Mouse (Mus musculus) G1E-ER4 (cell line): Measurements from ENCODE around the gene Eef1akmt3. TPM values are rescaled to one million over a fixed set of nuclear protein-coding genes. Genes with fewer than 3 reads are reported as not detected.

ENCODE experiments used
- GATA1 ChIP-seq: IDR thresholded peaks from one replicate; pipeline ENCODE4 v1.8.0; 2012; ENCODE audit warnings: low read length, inconsistent platforms
- polyA plus RNA-seq: library from polyadenylated mRNA; stranded (reverse); fragments of >175 nt; gene quantifications from 2 replicates; pipeline ENCODE4 v1.2.3, GENCODE M21; 2012

The Eef1akmt3 gene
- polyA plus RNA-seq, 1 experiment: 0.09 TPM

DNA sequence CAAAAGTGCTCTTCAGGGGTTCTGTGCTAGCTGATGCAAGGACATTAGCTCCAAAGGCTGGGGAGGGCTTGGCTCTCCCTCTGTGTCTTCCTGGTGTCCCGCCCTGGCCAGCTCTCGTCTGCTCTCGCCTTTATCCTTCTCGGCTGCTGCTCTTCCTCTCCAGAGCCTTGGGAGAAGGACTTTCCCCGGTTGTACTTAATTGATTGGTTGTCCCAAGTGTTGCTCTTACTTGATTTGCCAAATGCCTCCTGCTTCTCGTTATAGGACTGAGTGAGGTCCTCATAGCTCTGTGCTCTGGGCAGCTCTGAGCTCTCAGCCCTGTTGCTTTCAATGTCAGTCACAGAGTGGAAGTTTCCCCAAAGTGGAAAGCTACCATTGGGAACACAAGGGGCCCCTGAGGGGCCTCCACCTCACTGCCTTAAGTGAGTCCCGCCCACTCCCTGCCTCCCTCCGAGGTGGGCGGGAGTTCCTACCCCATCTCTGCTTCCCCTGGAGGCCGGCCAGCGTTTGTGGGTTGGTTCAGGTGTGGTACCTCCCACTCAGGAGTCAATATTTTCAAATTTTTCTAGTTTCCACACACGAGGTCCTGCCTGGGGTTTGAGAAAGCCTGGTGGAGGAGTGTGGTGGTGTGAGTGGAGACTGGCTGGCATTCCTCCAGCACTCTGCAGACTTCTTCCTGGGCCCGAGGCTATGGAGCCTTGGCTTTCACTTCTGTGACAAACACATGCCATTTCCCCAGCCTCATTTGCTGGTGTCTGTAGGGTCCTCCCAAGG is 43.8 kb downstream of the Eef1akmt3 start:
- no peak for TF ChIP-seq GATA1

DNA sequence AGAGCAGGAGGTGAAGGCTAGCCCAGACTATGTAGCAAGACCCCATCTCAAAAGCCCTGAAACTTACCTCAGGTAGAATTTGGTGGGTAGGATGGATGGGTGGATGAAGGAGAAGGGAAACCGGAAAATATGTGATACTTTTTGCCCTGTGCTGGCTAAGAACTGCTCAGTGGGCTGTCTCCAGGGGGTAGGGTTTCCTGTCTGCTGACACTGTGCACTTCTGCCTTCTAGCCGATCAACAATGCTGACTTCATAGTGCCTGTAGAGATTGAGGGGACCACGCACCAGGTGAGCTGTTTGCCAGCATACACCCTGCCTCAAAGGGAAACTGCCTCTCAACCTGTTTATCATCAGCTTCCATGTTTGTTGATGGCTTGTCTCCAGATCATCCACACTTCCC is 47.7 kb downstream of the Eef1akmt3 start:
- TF ChIP-seq GATA1: no peak

DNA sequence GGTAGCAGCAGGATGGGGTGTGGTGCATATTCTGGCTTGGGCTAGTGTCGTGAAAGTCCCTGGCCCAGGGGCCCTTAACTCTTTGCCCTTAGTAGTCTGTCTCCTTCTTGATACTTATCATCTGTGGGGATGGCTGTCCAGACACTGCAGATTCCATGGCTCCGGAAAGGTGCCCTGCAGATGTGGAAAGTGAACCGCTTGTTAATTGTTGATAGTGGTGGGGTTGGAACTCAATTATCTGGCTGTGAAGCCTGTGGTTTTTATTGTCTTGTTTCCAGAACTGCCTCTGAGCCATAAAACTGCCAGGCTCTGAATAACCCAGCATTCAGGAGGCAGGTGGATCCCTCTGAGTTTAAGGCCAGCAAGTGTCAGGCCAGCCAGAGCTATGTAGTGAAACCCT is 49.6 kb downstream of the Eef1akmt3 start:
- TF ChIP-seq GATA1: no peak

DNA sequence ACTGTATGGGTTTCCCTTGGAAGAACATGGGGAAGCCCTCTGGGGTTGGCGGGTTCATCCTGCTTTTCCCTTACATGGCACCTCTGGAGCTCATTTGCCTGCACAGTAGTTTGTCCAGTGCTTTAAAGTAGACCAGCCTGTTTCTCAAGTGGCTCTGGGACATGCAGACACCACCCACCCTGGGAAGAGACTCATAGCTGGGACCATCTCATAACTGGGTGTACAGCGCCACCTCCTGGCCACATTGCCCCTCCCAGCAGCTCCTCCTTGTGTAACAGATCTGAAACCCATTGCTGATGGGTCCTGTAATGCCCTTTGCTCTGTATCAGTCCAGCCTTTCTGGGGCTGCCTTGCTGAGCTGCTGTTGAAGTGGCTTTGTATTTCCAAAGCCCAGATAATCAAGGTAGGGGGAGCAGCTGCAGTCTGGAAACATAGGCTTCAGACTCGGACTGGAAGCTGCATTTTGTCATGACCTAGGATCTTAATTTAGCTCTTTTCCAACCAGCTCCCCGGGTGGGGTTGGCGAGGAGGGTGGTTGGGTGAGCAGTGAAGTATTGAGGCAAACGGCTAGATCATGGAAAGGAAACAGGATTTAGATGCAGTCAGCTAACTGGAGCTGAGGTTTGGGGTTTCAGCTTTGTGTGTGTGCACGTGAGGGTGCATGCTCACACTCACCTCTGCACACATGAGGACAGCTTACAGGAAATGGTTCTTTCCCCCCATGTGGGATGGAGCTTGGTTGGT is 50.8 kb downstream of the Eef1akmt3 start:
- no peak for TF ChIP-seq GATA1

DNA sequence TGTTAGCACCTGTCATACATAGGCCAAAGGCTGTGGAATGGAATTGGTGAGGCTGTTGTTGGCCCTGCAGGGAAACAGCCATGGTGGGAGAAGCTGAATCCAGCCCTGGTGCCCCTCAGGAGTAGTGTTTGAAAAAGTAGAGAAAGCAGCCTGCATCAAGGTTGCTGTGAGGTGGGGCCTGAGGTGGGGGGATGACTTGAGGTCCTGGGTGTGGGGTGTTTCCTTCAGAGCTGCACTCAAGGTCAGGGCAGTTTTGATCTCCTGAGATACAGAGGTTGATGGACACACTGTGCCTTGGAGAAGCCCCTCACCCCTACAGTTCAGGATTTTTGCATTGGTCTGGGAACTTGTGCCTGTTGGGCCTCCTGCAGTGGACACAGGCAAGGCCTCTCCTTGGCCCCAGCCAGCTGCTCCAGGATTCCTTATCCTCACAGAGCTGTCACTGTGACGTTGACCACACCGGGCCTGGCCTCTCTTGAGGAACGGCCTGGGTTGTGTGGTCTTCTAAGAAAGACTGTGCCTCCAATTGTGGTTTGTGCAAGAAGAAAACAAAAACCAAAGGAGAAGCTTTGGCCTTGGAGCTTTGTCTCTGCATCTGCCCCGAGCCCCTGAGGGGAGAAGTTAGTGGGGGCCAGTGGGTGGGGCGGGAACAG is 52.7 kb downstream of the Eef1akmt3 start:
- no peak for TF ChIP-seq GATA1

GRCm38 (mm10) chr10:126987183-126988118 is 53.9 kb downstream of the Eef1akmt3 start:
- TF ChIP-seq GATA1: no peak

GRCm38 (mm10) chr10:126986541-126986961 is 54.8 kb downstream of the Eef1akmt3 start:
- TF ChIP-seq GATA1: no peak

- TF ChIP-seq GATA1: no peak
Observed at GRCm38 (mm10) chr10:126985579-126985978, 55.7 kb downstream of the Eef1akmt3 start.

DNA sequence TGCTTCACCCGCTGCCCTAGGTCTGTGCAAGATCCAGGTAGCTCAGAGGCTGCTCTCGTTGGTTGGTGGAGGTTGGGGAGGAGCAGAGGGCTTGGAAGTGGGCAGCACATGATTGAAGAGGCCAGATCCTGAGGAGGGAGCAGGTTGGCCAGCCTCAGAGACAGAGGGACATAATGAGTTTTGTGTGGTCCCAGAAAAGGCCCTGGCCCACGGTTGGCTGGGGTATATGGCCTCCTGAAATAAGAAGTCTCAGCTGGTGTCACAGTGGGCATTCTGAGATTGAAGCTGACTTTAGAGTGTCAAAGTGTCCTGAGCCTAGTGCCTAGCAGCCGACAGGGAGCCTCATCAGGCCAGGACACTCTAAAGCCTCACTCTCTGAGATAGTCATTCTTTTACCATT is 56.2 kb downstream of the Eef1akmt3 start:
- no peak for TF ChIP-seq GATA1

- TF ChIP-seq GATA1: no peak
Observed at GRCm38 (mm10) chr10:126984189-126985004, 56.9 kb downstream of the Eef1akmt3 start.

- TF ChIP-seq GATA1: no peak
Observed at GRCm38 (mm10) chr10:126983193-126983725, 58.1 kb downstream of the Eef1akmt3 start.

GRCm38 (mm10) chr10:126981746-126982145 is 59.6 kb downstream of the Eef1akmt3 start:
- TF ChIP-seq GATA1: no peak

Other genes starting within 250 kb of the Eef1akmt3 start
- gene Atp23, start 140.2 kb downstream of the Eef1akmt3 start, polyA plus RNA-seq: 14.9 and 19.8 TPM in 2 replicates
- gene Ctdsp2, start 62.8 kb downstream of the Eef1akmt3 start, polyA plus RNA-seq: 101 and 131 TPM in 2 replicates
- gene Avil, start 40.8 kb downstream of the Eef1akmt3 start, polyA plus RNA-seq: 0.04 TPM in 2 replicates
- gene Tsfm, start 10.7 kb downstream of the Eef1akmt3 start, polyA plus RNA-seq: 69.6 and 77.9 TPM in 2 replicates
- gene Mettl1, start 99 bp downstream of the Eef1akmt3 start, polyA plus RNA-seq: 17.5 and 38.2 TPM in 2 replicates
- gene Cyp27b1, start 6.7 kb upstream of the Eef1akmt3 start, polyA plus RNA-seq: 0.03 and 0.11 TPM in 2 replicates
- 0.72 TPM in 2 replicates for gene March9, start 18.7 kb upstream of the Eef1akmt3 start, polyA plus RNA-seq
- 1,725 and 2,105 TPM in 2 replicates for gene Cdk4, start 22.0 kb upstream of the Eef1akmt3 start, polyA plus RNA-seq
- 33.1 and 45.9 TPM in 2 replicates for gene Tspan31, start 28.8 kb upstream of the Eef1akmt3 start, polyA plus RNA-seq
- gene Agap2, start 33.8 kb upstream of the Eef1akmt3 start, polyA plus RNA-seq: 0.14 and 0.28 TPM in 2 replicates
- gene Os9, start 79.6 kb upstream of the Eef1akmt3 start, polyA plus RNA-seq: 104 and 109 TPM in 2 replicates
- 143 and 205 TPM in 2 replicates for gene B4galnt1, start 123.7 kb upstream of the Eef1akmt3 start, polyA plus RNA-seq
- gene Slc26a10, start 139.1 kb upstream of the Eef1akmt3 start, polyA plus RNA-seq: 0.33 and 0.66 TPM in 2 replicates
- 61.8 and 77.7 TPM in 2 replicates for gene Arhgef25, start 148.6 kb upstream of the Eef1akmt3 start, polyA plus RNA-seq
- 129 and 155 TPM in 2 replicates for gene Dtx3, start 154.2 kb upstream of the Eef1akmt3 start, polyA plus RNA-seq
- 78.0 and 80.6 TPM in 2 replicates for gene Pip4k2c, start 170.1 kb upstream of the Eef1akmt3 start, polyA plus RNA-seq
- 0.23 and 0.32 TPM in 2 replicates for gene Kif5a, start 221.8 kb upstream of the Eef1akmt3 start, polyA plus RNA-seq
- 172 and 175 TPM in 2 replicates for gene Dctn2, start 224.9 kb upstream of the Eef1akmt3 start, polyA plus RNA-seq
- gene Mbd6, start 247.5 kb upstream of the Eef1akmt3 start, polyA plus RNA-seq: 225 and 300 TPM in 2 replicates